Mouse (Mus musculus): ENCODE measurements around the gene Akp3. TPM values are rescaled to one million over a fixed set of nuclear protein-coding genes. Genes with fewer than 3 reads are reported as not detected.

The Akp3 gene
- polyA plus RNA-seq (2017; shearing (Covaris generic)) = not detected

GRCm38 (mm10) chr1:87124673-87125072 lies at the start of gene Akp3:
Akp3 (plus strand) TSS chr1:87124973.

GRCm38 (mm10) chr1:87089828-87090227 lies 34.9 kb upstream of the Akp3 start, which contains the start of gene Alppl2:
Alppl2 (minus strand) TSS chr1:87089928.

GRCm38 (mm10) chr1:87101411-87101810 lies 23.4 kb upstream of the Akp3 start, which contains the start of gene Alpi:
Alpi (minus strand) TSS chr1:87101606.

GRCm38 (mm10) chr1:87156199-87156587 lies 31.4 kb downstream of the Akp3 start, which contains the start of gene Ecel1:
Ecel1 (minus strand) TSS chr1:87156521.

Other genes starting within 250 kb of the Akp3 start
- not detected for gene Alppl2, start 35.0 kb upstream of the Akp3 start, polyA plus RNA-seq (2017; shearing (Covaris generic))
- gene Alpi, start 23.4 kb upstream of the Akp3 start, polyA plus RNA-seq (2017; shearing (Covaris generic)) = not detected
- gene Ecel1, start 31.5 kb downstream of the Akp3 start, polyA plus RNA-seq (2017; shearing (Covaris generic)) = under 1 TPM; 0.16 to 0.38 TPM
- gene Prss56, start 58.3 kb downstream of the Akp3 start, polyA plus RNA-seq (2017; shearing (Covaris generic)) = not detected
- gene Chrnd, start 65.6 kb downstream of the Akp3 start, polyA plus RNA-seq (2017; shearing (Covaris generic)) = not detected
- gene Chrng, start 79.7 kb downstream of the Akp3 start, polyA plus RNA-seq (2017; shearing (Covaris generic)) = not detected
- gene Eif4e2, start 88.9 kb downstream of the Akp3 start, polyA plus RNA-seq (2017; shearing (Covaris generic)) = 100 to 1,000 TPM; 155 to 157 TPM
- gene Efhd1, start 139.4 kb downstream of the Akp3 start, polyA plus RNA-seq (2017; shearing (Covaris generic)) = under 1 TPM in 1 of 2 experiments, not detected in 1; 0.21 TPM
- gene Gigyf2, start 202.0 kb downstream of the Akp3 start, polyA plus RNA-seq (2017; shearing (Covaris generic)) = 10 to 100 TPM; 56.4 to 64.0 TPM